Mouse (Mus musculus) right cerebral cortex, postnatal 14 days (tissue): Measurements from ENCODE around the gene Tmem240.
"Not testable (repeated sequence)": the region's sequence is repeated elsewhere in the genome, so short reads cannot be mapped to it uniquely, and the experiment has no call there.

Source experiments
- DNase-seq: peaks from one replicate; pipeline ENCODE4 v3.0.0; 2022

Gene Tmem240

DNA sequence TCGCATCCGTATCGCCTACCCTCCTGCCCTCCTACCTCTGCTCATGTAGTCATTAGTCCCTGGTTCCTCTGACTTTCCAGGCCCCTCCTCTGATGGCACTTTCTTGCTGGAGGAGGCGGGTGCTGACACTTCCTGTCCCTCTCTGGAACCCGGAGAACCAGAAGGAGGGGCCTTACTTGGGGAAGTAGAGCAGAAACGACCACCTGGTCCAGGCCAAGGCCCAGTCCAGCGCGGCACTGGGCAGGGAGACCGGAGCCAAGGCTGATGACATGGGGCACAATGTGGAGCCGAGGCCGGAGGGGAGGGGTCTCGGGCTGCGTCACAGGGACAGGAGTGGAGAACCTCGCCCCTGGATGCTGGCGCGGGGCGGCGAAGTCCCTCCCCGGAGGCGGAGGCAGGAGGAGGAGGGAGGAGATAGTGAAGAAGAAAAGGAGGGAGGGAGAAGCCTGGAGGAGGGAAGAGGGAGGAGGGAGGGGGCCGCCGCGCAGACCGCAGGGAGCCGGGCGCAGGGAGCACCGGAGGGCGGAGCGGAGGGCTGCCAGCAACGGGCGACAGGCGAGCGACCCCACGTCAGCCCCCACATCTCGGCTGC is at the start of gene Tmem240:
Gene Tmem240, plus strand, starts transcription at position 451 of the 592 bp plus-strand sequence.
- peak; percentile 87 for DNase-seq

DNA sequence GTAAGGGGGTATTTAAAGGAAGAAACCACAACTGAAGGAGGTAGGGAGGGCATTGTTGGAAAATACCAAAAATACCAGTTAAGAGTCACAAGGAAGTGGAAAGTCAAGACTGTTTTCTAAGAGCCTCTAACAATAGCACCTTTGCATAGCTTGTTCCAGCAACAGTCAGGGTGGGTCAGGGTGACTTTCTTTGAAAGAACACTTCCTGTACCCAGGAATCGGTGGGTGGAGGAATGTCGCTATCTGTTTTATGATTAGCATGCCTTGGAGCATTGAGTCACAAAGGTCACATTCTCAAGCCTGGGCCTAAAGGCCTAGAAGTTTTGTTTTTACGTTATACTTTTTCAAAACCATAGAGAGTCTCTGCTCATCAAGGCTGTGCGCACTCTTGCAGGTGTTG is 46.8 kb upstream of the Tmem240 start:
- DNase-seq: not testable (repeated sequence)

DNA sequence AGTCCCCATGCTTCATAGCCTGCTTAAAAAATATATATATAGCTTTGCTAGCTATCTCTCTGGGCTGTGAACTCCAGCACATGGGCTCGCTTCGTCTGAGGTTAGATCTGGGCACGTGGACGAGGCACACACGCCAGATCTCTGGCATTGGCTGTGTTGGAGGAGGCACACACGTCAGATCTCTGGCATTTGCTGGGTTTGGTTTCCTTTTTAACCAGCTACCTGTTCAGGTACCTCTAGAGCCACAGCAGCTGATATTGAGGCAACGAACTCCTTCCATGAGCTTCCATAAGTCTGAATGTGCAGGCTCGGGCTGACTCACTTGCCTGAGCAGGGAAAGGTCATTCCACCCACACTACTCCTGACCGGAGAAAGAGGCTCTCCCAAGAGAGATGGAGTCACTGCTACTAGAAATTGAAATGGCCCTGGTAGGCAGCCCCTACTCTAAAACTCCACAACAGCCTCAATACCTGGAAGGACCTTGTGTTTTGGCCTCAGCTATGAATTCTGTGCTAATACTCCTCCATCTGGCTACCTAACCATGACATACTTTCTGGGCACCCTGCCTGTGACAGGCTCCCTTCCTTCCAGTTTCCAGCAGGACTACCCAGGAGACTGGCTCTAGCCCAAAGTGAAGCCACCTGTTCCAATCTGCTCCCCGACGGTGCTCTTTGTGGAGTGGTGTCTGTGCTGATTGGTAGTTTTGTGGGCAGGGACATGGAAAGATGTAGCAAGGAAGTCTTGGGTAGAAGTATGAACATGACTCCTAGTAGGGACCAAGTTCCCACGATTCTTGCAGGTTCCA is 43.8 kb upstream of the Tmem240 start:
- DNase-seq: peak; percentile 43

DNA sequence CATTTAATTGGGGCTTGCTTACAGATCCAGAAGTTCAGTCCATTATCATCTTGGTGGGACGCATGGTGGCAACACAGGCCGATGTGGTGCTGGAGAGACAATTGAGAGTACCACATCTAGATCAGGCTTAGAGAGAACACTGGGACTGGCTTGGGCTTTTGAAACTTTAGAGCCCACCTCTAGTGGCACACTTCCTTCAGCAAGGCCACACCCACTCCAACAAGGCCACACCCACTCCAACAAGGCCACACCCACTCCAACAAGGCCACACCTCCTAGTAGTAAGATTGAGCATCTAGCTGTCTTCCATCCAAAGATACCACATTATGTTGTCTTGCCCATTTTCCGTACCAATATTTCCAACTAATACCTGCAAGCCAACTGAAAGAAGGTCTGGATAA is 42.2 kb upstream of the Tmem240 start:
- no peak for DNase-seq

DNA sequence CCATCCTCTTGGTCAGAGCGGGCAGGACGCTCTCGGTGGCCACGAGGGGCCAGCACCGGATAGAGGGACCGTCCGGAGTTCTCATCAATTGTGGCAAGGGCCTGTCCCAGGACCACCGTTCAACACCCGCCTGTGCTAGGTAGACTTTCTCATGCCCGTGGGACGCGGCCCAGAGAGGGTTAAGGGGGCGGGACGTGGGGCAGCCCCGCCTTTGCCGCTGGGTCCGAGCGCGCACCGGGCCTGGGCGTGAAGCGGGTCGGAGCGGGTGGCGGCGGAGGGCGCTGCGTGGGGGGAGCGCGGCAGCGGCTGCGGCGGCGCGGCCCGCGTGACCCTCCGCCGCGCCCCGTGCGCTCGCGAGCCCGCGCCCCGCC is 40.5 kb upstream of the Tmem240 start, which contains the start of gene Fndc10:
Gene Fndc10, plus strand, starts transcription at position 232 of the 371 bp plus-strand sequence.
- peak; percentile 83 for DNase-seq

DNA sequence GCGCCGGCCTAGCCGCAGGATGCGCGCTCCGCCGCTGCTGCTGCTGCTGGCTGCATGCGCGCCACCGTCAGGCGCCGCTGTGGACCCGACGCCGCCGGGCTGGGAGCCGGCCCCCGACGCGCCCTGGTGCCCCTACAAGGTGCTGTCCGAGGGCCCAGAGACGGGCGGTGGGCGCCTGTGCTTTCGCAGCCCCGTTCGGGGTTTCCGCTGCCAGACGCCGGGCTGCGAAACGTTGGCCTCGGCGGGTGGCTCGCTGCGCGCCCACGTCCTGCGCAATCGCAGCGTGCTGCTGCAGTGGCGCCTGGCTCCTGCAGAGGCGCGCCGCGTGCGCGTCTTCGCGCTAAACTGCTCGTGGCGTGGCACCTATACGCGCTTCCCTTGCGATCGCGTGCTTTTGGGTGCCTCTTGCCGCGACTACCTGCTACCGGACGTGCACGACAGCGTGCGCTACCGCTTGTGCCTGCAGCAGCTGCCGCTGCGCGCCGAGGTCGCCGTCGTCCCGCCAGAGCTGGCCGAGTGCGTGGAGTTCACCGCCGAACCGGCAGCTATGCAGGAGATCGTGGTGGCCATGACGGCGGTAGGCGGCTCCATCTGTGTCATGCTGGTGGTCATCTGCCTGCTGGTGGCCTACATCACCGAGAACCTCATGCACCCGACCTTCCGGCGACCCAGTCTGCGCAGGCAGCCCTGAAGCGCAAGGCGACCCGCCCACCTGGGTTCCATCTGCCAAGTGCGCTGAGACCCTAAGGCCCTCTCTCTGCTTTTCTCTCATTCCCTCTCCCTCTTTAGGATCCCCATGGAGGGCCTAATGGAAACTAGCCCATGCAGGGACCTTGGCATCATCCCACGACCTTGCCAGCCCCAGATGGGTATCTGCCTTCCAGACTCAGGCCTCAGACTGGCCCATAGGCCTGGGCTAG is 39.9 kb upstream of the Tmem240 start:
- DNase-seq: peak; percentile 82

DNA sequence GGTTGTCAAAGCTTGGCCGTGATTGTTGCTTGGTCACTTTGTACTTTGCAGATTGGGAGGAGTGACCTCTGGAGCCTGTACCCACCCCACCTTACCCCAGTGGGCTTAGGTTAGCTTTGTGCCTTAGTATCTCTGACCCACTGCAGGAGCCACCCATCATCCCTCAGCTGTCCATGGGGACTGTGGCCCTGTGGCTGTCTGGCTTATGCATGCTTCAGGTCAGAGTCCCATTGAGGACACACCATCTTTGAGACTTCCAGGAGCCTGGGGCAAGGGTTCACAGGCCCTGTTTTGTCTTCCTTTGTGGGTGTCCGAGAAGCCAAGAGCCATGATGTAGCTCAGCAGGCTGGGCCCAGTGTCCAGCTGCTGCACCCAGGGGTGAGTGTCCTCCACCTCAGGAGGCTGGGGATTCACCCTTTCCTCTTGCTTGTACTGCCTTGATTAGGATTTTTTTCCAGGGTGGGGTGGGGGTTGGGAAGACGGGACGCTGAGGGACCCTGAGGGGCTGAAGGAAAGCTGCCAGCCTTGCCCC is 39.0 kb upstream of the Tmem240 start:
- DNase-seq: no peak

DNA sequence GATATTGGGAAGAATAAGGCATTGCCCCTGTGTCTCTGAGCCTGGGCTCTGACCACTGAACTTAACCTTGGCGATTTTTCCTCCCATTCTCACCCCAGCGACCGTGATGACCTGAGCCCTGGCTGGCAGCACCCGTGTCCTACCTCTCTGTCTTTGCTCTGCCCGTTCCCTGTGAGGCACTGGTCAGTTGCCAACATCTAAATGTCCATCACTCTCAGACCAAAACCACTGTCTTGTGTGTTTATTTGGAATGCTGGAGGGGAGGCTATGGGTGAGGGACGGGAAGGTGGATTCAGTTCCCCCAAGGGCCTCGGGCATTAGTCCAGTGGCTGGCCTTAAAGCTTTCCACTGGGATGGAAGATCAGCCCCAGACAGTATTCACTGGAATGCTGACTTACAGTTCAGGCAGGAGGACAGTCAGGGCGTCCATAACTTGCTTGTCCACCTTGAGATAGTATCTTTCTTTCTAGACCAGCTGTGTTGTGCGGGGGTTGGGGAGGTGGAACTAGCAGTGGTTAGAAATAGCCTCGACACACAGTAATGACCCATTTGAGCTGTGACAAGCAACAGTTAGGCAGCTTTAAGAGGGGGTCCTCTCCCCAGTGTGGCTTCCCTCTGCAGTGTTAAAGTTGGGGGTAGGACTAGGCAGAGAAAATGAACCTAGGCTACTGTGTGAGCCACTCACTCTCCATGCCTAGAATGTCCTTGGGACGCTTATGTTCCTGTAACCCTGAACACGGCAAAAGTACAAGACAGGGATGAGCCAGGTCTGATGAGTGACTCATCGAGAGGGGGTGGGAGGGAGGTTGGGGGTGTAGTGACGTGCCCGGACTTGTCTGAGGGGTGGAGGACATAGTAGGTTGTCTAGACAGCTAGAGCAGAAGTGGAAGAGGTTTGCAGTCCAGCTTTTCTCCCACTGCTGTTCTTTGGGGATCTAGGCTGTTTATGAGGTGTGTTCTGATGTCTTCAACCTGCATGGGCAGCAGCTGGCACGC is 38.0 kb upstream of the Tmem240 start:
- no peak for DNase-seq

DNA sequence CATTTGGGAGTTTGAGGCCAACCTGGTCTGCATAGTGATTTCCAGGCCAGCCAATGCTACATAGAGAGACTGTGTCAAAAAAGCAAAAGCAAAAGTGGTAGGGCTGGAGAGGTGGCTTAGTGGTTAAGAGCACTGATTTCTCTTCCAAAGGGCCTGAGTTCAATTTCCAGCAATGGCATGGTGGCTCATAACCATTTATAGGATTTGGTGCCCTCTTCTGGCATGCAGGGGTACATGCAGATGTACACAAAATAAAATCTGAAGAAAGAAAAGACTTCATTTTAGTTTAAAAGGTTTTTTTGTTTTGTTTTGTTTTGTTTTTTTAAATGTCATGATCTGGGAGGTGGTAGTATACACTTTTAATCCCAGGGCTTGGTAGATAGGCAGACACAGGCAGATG is 34.2 kb upstream of the Tmem240 start:
- DNase-seq: no peak

DNA sequence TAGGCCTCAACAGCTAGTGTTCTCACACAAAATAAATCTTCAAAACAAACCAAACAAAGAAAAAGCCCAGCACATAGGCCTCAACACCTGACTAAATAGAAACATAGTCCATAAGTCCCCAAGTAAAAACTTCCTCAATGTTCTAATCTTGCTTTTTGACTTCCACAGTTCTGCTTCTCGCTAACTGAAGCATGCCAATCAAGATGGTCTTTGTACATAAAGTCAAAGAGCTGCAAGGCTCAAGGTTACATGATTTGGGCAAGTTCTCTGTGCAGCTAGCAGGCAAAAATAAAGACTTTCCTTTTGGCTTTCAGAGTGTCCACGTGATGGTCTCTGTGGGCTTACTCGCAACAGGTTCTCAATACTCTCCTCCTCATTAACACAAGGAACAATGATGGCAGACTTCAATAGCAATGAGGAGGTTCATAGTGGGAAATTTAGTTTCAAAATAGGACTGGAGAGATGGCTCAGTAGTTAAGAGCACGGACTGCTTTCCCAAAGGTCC is 31.1 kb upstream of the Tmem240 start:
- no peak for DNase-seq

DNA sequence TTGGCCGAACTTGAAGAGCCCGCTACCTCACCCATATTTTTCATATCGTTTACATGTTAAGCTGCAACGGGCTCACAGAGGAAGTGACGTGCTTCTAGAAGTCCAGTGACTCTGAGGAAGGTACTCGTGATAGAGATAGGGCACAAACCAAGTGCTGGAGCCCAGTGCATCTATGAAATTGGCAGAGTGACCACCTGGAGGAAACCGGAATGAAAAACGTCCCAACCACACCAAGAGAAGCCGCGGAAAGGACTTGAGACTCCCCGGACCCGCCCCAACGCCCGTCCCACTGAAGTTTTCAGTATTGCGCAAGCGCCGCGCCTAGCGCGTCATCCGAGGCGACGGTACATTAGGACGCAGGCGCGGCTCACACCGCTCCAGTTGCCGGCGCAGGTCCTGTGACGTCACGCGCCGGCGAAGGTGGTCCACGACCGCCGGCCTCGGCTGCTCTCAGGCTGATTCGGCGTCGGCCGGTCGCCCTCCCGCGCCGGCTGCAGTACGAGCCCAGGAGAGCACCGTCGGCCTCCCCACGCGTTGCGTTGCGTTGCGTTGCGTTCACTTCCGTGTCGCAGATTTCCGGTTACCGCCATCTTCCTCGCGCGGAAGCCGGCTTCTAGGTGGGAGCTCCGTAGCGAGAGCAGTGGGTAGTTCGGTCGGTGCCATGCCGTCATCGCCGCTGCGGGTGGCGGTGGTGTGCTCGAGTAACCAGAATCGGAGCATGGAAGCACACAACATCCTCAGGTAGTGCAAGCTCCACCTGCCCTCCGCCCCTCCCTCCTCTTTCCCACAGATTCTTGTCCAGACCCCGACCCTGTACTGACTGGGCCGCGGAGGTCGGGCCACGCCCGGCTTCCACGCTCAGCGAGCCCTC is 29.6 kb upstream of the Tmem240 start, which contains the start of gene Ssu72:
Gene Ssu72, plus strand, starts transcription at position 80 of the 871 bp plus-strand sequence.
- peak; percentile 96 for DNase-seq

DNA sequence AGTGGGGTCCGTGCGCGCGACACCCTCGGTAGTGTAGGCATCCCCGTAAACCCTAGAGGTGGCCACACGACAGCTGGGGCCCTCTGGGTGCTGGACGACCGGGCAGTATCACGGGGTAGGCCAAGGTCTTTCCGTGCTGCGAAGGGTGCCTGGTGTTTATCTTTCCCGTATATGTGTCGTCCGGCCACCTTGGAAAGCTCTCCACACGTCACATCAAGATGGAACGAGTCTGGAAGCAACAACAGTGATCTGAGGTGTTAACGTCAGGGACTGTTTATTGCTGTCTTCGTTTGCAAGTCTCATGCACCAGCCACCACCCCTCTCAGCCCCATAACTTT is 29.0 kb upstream of the Tmem240 start:
- DNase-seq: no peak

DNA sequence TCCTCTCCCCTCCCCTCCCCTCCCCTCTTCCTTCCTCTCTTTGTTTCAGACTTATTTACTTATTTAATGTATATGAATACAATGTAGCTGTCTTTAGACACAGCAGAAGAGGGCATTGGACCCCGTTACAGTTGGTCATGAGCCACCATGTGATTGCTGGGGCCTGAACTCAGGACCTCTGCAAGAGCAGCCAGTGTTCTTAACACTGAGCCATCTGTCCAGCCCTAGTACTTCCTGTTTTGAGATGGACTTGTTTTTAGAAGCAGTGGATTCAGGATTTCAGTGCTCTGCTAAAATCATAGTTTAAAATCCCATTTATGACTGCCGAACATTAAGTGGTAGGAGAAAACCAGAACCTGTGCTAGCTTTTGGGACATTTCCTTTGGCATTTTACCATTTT is 26.0 kb upstream of the Tmem240 start:
- DNase-seq: no peak

DNA sequence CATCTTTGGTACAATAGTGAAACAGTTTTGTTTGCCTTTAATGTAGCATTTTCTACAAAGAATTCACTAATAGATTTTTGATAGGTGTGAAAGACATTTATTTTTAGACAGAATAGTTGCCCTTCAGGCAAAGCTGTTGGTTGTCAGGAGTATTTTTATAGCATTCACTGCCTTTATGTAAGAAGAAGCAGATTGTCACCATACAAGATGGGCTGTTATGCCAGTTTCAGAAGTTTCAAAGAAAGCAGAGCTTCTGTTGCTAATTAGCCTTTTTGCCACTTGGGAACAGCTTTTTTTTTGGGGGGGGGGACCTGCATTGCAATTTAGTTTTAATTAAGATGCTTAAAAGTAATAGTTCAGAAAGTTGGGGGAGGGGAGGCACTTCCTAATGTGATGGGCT is 25.6 kb upstream of the Tmem240 start:
- no peak for DNase-seq

DNA sequence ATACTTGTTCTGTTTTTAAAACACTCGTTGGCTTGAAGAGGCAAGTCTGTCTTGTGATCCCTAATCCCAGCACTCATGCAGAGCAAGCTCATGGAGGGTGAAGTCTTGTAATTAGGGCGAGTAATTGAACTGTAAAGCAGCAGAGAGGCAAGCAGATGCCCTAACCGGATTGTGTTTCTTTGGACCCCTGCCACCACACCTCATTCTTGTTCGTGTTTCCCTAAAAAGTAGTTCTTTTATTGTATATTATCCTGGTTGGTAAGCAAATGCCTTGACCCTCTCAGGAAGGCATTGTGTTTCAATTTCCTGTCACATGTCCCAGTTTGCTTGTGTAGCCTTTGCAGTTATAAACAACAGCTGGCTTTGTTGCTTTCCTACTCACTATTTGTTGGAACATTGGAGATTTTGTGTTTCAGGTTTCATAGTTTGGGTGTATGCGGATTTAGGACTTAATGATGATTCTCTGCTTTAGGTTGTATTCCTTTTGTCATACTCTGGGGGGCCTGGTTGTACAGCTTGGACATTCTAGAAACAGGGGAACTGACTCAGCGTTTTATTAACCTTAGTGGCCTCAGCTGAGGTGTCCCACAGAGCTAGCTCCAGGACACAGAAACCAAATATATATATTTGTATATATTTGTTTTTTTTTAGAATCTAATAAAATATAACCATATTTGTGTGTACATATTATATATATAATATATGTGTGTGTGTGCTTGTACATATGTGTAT is 23.9 kb upstream of the Tmem240 start:
- DNase-seq: no peak

DNA sequence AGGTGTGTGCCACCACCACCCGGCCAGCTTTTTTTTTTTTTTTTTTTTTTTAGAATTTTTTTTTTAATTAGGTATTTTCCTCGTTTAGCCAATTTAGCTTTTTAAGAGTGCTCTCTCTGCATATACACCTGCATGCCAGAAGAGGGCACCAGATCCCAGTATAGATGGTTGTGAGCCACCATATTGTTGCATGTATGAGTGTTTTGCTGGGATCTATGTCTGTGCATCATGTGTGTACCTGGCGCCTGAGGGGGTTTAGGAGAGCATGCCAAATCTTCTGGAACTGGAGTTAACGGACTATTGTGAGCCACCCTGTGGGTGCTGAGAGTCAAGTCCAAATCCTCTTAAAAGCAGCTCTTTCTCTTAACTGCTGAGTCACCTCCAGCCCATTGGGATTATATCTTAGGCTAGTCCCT is 12.9 kb upstream of the Tmem240 start:
- no peak for DNase-seq

DNA sequence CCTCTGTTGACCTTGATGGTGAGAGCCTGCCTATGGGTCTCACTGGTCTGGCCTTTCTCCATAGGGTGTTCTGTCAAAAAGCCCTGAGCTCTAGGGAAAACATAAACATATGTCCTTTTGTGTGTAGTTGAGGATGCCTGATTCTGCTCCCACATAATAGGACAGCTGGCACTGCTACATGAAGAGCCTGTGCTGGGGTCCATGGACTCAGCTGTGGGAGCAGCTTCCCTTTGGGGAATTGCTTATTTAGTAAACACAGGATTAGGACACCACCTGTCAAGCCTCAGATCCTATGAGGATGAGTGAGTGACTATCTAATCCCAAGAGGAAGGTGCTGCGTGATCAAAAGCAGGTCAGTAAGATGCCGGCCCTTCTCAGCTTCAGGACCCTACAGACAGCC is 6.6 kb upstream of the Tmem240 start:
- DNase-seq: no peak

DNA sequence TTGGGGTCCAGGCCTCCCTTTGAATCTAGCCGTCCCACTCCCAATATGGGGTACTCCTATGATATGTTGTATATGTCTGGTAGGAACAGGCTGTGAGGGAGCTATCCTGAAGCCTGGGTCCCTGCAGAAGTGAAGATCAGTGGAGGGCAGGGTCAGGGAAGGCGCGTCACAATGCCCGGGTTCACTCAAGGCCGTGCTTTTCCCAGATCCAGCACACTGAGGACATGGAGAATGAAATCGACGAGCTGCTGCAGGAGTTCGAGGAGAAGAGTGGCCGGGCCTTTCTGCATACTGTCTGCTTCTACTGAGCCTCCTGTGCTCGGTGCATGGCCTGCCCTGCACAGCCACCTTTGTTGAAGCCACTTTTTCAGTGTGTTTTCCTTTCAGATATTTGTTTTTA is 1.3 kb upstream of the Tmem240 start:
- DNase-seq: no peak

DNA sequence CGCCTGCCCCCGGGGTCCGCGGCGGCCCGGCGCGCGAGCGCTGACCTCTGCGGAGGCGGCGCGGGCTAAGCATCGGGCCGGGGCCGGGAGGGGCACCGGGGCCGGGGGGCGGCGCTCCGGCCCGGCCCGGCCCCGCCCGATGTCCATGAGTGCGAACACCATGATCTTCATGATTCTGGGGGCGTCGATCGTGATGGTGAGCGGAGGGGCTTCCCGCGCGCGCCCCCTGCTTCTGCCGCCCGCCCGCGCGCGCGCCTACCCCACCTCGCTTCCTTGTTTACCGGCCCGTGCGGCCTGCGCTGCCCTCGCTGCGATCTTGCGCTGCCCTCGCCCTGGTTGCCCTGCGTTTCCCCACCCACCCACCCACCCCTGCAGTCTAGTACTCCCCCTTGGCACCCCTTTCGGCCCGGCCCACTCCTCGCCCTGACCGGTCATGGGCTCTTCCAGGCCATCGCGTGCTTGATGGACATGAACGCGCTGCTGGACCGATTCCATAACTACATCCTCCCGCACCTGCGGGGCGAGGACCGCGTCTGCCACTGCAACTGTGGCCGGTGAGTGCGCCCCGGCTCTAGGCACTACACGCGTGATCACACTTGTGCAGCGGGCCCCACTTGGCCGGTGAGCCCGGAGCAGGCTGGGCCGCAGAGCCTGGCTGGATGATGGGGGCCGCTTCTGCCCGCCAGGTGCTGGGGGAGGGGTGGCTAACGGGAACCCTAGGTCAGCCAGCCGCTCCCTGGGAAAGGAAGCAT is 527 bp downstream of the Tmem240 start:
- peak; percentile 43 for DNase-seq
